Mouse (Mus musculus): ENCODE data around the gene Cntn6. TPM values are rescaled to one million over a fixed set of nuclear protein-coding genes. Genes with fewer than 3 reads are reported as not detected.

The Cntn6 gene
- polyA plus RNA-seq, 1 experiment from 2014 or later: 0.03 TPM

GRCm38 (mm10) chr6:104761226-104761625 lies 268.6 kb downstream of the Cntn6 start:
- Histone ChIP-seq H3K9me3 (replicated peaks) (no peaks in the 10 kb centered on the region), H3K27me3 (no peaks in the 10 kb centered on the region), H3K27ac (replicated peaks) (no peak overlapping the region), H3K9ac (no peak overlapping the region), H3K4me3 (replicated peaks) (no peak overlapping the region), H3K4me2 (no peak overlapping the region), H3K36me3 (replicated peaks) (no peaks in the 10 kb centered on the region), H3K4me1 (replicated peaks) (no peaks in the 10 kb centered on the region)
- ATAC-seq (ENCODE audit: insufficient read depth): no peak
- WGBS (ENCODE audit: insufficient replicate concordance): 80% methylated on average over 3 of the region's 3 CpGs

GRCm38 (mm10) chr6:104783891-104784290 lies 291.3 kb downstream of the Cntn6 start:
- no peaks in the 10 kb centered on the region for H3K36me3 ChIP-seq (replicated peaks)
- WGBS (ENCODE audit: insufficient replicate concordance): 61% methylated on average over 3 of the region's 3 CpGs
- no peak for ATAC-seq (ENCODE audit: insufficient read depth)
- no peaks in the 10 kb centered on the region for H3K27me3 ChIP-seq
- H3K9me3 ChIP-seq (replicated peaks): no peaks in the 10 kb centered on the region
- no peaks in the 10 kb centered on the region for H3K4me1 ChIP-seq (replicated peaks)
- H3K4me2 ChIP-seq: no peak overlapping the region
- H3K9ac ChIP-seq: no peak overlapping the region
- H3K27ac ChIP-seq (replicated peaks): no peak overlapping the region
- no peak overlapping the region for H3K4me3 ChIP-seq (replicated peaks)

DNA sequence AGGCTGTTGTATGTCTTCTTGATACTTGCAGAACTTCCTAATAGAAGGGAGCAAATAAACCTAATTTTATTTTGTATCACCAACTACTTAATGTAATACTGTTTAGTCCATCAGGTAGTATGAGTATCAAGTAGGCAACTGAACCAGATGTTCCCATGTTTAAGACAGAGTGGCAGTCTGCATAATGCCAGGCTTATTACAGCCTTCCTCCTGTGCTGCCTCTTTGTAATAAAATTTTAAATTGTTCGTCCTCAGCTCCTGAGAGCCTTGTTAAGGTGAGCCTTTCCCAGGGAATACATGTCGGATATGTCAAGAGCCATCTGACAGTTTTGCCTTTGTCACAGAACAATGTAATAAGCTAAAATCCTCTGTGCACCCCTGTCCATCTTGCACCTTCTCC lies 294.9 kb downstream of the Cntn6 start:
- H3K9ac ChIP-seq: no peak overlapping the region
- ATAC-seq (ENCODE audit: insufficient read depth): no peak
- H3K9me3 ChIP-seq (replicated peaks): no peaks in the 10 kb centered on the region
- 57% methylated on average over 2 of the region's 2 CpGs for WGBS (ENCODE audit: insufficient replicate concordance)
- H3K4me2 ChIP-seq: no peak overlapping the region
- H3K36me3 ChIP-seq (replicated peaks): no peaks in the 10 kb centered on the region
- no peak overlapping the region for H3K27ac ChIP-seq (replicated peaks)
- no peak overlapping the region for H3K4me3 ChIP-seq (replicated peaks)
- H3K27me3 ChIP-seq: no peaks in the 10 kb centered on the region
- H3K4me1 ChIP-seq (replicated peaks): no peaks in the 10 kb centered on the region

- no peak overlapping the region for H3K4me3 ChIP-seq (replicated peaks)
- WGBS (ENCODE audit: insufficient replicate concordance): 45% methylated on average over 4 of the region's 4 CpGs
- H3K27me3 ChIP-seq: no peaks in the 10 kb centered on the region
- no peak overlapping the region for H3K27ac ChIP-seq (replicated peaks)
- no peak overlapping the region for H3K9ac ChIP-seq
- no peaks in the 10 kb centered on the region for H3K4me1 ChIP-seq (replicated peaks)
- H3K36me3 ChIP-seq (replicated peaks): no peaks in the 10 kb centered on the region
- no peak overlapping the region for H3K4me2 ChIP-seq
- ATAC-seq (ENCODE audit: insufficient read depth): no peak
- H3K9me3 ChIP-seq (replicated peaks): no peaks in the 10 kb centered on the region
These were observed 315.9 kb downstream of the Cntn6 start for GRCm38 (mm10) chr6:104808526-104808925.

- H3K36me3 ChIP-seq (replicated peaks): no peaks in the 10 kb centered on the region
- H3K27ac ChIP-seq (replicated peaks): no peak overlapping the region
- no peak overlapping the region for H3K9ac ChIP-seq
- no peak overlapping the region for H3K4me2 ChIP-seq
- H3K4me1 ChIP-seq (replicated peaks): no peaks in the 10 kb centered on the region
- no peak overlapping the region for H3K4me3 ChIP-seq (replicated peaks)
- no peaks in the 10 kb centered on the region for H3K9me3 ChIP-seq (replicated peaks)
- H3K27me3 ChIP-seq: no peaks in the 10 kb centered on the region
- ATAC-seq (ENCODE audit: insufficient read depth): no peak
- WGBS (ENCODE audit: insufficient replicate concordance): 55% methylated on average over 2 of the region's 2 CpGs
These were observed 323.0 kb downstream of the Cntn6 start for GRCm38 (mm10) chr6:104815610-104816009.

GRCm38 (mm10) chr6:104879711-104880110 lies 387.1 kb downstream of the Cntn6 start:
- Histone ChIP-seq H3K27me3 (no peaks in the 10 kb centered on the region), H3K9me3 (replicated peaks) (no peaks in the 10 kb centered on the region), H3K4me3 (replicated peaks) (no peak overlapping the region), H3K36me3 (replicated peaks) (no peaks in the 10 kb centered on the region), H3K9ac (no peak overlapping the region), H3K27ac (replicated peaks) (no peak overlapping the region), H3K4me1 (replicated peaks) (no peaks in the 10 kb centered on the region), H3K4me2 (no peak overlapping the region)
- no peak for ATAC-seq (ENCODE audit: insufficient read depth)
- 36% methylated on average over 1 of the region's 1 CpGs for WGBS (ENCODE audit: insufficient replicate concordance)

- Histone ChIP-seq H3K27ac (replicated peaks) (no peak overlapping the region), H3K4me3 (replicated peaks) (no peak overlapping the region), H3K9me3 (replicated peaks) (no peaks in the 10 kb centered on the region), H3K9ac (no peak overlapping the region), H3K27me3 (no peaks in the 10 kb centered on the region), H3K4me1 (replicated peaks) (no peaks in the 10 kb centered on the region), H3K36me3 (replicated peaks) (no peaks in the 10 kb centered on the region), H3K4me2 (no peak overlapping the region)
- WGBS (ENCODE audit: insufficient replicate concordance): 55% methylated on average over 2 of the region's 2 CpGs
- no peak for ATAC-seq (ENCODE audit: insufficient read depth)
These were observed 391.4 kb downstream of the Cntn6 start for GRCm38 (mm10) chr6:104884021-104884420.

DNA sequence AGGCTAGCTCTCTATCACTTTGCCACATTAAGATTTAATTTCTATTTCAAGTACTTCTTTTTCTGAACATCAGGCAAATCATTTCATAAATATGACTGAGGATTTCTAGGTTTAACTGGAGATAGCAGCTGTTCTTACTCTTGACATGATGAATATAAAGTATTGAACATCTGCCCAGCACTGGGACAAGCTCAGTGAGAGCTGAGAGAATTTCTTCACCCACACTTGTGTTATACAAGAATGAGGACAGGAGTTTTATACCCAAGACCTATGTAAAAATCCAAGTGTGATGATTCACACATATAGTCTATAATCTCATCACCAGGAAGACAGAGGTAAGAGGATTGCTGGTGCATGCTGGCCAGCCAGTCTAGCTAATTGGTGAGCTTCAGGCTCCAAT lies 393.2 kb downstream of the Cntn6 start:
- Histone ChIP-seq H3K36me3 (replicated peaks) (no peaks in the 10 kb centered on the region), H3K27me3 (no peaks in the 10 kb centered on the region)
- no peak for ATAC-seq (ENCODE audit: insufficient read depth)

GRCm38 (mm10) chr6:104891071-104891470 lies 398.5 kb downstream of the Cntn6 start:
- Histone ChIP-seq H3K9me3 (replicated peaks) (no peaks in the 10 kb centered on the region), H3K36me3 (replicated peaks) (no peaks in the 10 kb centered on the region), H3K4me3 (replicated peaks) (no peak overlapping the region), H3K27me3 (no peaks in the 10 kb centered on the region), H3K4me2 (no peak overlapping the region), H3K9ac (no peak overlapping the region), H3K4me1 (replicated peaks) (no peaks in the 10 kb centered on the region), H3K27ac (replicated peaks) (no peak overlapping the region)
- ATAC-seq (ENCODE audit: insufficient read depth): no peak
- WGBS (ENCODE audit: insufficient replicate concordance): 56% methylated on average over 3 of the region's 3 CpGs

More for the DNA sequence above, 393.2 kb downstream of the Cntn6 start:
- no peak overlapping the region for H3K4me2 ChIP-seq
- H3K4me3 ChIP-seq (replicated peaks): no peak overlapping the region
- no peak overlapping the region for H3K27ac ChIP-seq (replicated peaks)
- H3K9me3 ChIP-seq (replicated peaks): no peaks in the 10 kb centered on the region
- H3K4me1 ChIP-seq (replicated peaks): no peaks in the 10 kb centered on the region
- no peak overlapping the region for H3K9ac ChIP-seq
